Mouse (Mus musculus) bone marrow, adult 2 months (tissue): ENCODE measurements around the gene Dhcr24.

Experiments
- CTCF ChIP-seq: fragments of 200-500 bp; IDR thresholded peaks from 2 replicates; pipeline ENCODE4 v1.5.1; 2011; ENCODE audit warnings: low read length, control low read depth; ENCODE audit not compliant: control insufficient read depth, insufficient read depth
- POLR2A ChIP-seq: fragments of 200-500 bp; IDR thresholded peaks from 2 replicates; pipeline ENCODE4 v1.6.1; 2011; ENCODE audit warnings: low read depth, mild to moderate bottlenecking, control low read depth, low read length, borderline replicate concordance; ENCODE audit not compliant: control insufficient read depth

- TF ChIP-seq CTCF (no peak), POLR2A (no peak)
Measured at GRCm38 (mm10) chr4:106527856-106528547, 32.8 kb upstream of the Dhcr24 start.
